Mouse (Mus musculus) left cerebral cortex, adult 8-10 months (tissue): Measurements from ENCODE around the gene Ctnnb1. TPM values are rescaled to one million over a fixed set of nuclear protein-coding genes. Genes with fewer than 3 reads are reported as not detected.
"Not testable (repeated sequence)": the region's sequence is repeated elsewhere in the genome, so short reads cannot be mapped to it uniquely, and the experiment has no call there.

Source experiments
- DNase-seq, 2 experiments: peaks; one replicate each; pipeline ENCODE4 v3.0.0; 2022; ENCODE audit warnings: low spot score in 2 of 2
- total RNA-seq, 4 experiments: library from RNA; stranded (reverse); gene quantifications; 2 replicates each; pipeline ENCODE4 v1.2.4; 2022

Gene Ctnnb1
- 100 to 1,000 TPM; 498 to 528 (median 508) TPM for total RNA-seq

DNA sequence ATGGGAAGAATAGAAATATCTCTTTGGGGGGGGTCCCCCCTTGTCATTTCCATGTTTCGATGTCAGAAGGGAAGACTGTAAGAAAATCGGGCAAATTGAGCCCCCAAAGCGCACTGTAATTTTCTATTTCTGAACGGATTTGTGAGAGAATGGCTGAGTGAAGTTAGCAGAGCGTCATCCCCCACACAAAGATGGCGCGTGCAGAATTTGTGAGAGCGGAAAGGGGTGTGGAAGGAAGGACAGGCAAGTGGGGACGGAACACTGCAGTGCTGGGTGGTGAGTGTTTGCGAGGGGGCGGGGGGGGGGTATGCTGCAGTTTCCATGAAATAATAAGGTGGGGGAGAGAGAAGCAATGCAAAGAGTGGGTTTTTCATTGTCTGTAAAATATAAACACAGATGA, at the start of gene Ctnnb1:
Gene Ctnnb1, plus strand, starts transcription at position 136 of the 400 bp plus-strand sequence.
- no peak for DNase-seq

- no peak for DNase-seq
These were observed 48.7 kb upstream of the Ctnnb1 start for GRCm38 (mm10) chr9:120880286-120880685.

GRCm38 (mm10) chr9:120881121-120881520, 47.9 kb upstream of the Ctnnb1 start:
- DNase-seq, result no peak

DNA sequence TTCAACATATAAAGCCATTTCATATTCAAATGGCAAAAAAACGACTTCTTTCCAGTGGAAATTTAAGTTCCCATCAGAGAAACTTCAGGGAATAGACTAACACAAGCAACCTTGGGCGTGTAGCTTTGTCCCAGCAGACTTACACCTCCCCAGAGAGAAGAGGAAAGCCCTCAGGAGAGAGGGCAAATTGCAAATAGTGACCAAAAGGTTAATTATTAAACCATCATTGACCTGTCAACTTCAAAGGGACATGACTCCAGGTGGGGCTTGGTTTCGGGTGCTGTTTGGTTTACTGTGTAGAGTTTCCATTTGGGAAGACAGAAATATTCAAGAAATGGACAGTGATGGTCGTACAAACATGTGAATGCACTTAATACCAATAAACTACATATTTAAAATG, 47.2 kb upstream of the Ctnnb1 start:
- no peak for DNase-seq

DNA sequence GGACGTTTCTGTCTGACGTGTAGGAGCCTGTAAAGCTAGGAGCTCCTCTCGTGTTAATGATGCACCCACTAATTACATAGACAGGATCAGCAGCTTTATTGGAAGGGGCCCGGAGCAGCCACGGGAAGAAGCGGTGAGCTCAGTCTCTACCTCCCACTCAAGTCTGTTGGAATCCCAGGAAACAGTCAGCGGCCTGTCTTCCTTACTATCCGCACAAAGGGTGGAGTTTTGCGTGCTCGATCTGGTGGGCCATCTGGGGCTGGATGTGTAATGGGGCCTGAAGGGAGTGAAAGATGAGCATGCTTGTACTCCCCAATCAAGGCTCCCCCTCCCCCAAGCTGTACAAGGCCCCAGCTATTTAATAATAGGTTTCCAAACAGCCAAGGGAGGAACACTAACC, 44.3 kb upstream of the Ctnnb1 start:
- DNase-seq, result peak in 1 of 2 experiments; percentile 31

DNA sequence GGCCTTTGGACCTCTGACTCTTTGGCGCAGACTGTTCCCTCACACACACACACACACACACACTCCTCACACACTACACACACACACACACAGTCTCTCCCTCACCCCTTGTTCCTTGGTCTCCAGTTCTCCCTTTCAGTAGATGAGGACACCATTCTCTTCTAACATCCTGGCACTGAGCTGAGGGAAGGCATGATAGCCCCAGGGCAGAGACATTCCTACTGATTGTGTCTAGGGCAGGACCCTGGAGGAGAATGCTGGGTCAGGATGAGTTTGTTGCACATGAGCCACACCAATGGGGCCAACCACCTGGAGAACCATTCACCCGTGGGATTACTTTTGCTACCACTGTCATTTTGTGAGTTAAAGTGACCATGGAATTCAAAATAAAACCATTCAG, 41.4 kb upstream of the Ctnnb1 start:
- no peak for DNase-seq

DNA sequence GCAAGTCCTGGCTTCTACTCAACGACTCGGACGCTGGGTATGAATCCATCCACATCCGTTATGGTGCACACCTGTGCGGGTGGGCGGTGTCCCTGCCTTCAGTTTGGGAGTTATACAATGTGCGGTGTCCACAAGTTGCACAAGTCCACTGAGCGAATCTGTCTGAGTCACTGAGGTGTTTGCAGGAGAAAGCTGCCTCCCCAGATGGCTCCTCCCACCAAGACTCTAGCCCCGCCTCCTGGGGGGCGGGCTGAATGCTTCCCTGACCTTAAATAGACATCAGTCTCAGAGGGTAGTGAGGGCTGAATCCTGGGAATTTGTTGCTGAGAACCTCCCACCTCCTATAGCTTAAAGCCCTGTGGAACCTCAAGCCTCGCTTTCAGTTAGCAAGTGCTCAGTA, 35.6 kb upstream of the Ctnnb1 start:
- DNase-seq, result no peak

DNA sequence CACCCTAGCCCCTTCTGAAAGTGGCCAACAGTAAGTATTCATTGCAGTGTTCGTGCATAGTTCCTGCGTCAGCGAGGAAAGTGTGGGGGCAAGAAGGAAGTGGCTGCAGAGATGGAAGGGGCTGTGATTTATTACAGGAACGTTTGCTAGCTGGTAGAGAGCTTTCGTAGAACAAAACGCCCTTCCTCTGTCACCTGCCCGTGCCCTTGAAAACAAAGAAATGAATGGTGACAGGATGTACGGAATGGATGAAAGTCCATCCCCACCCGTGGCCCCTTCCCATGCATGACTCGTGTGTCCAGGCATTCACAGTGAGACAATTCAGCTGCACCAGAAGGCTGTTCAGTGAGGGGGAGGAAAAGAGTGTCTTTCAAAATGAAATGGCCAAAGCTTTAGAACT, 35.0 kb upstream of the Ctnnb1 start:
- DNase-seq, result no peak

DNA sequence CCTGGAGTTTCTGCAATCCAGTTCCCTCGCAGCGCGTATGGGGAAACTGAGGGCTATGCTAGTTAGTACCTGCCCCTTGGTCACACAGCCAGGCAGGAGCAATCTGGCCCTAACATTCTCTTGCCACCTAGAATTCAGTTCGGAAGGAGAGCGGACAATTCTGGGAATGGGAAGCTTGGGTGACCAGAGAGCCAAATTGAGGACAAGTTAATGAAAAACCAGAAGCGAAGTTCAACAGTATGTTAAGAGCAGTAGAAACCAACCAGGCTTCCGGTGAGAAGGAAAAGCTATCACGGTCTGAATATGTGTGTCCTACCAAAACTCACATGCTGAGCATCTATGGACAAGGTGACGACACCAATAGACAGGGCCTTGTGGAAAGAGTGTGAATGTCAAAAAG, 34.6 kb upstream of the Ctnnb1 start:
- no peak for DNase-seq

DNA sequence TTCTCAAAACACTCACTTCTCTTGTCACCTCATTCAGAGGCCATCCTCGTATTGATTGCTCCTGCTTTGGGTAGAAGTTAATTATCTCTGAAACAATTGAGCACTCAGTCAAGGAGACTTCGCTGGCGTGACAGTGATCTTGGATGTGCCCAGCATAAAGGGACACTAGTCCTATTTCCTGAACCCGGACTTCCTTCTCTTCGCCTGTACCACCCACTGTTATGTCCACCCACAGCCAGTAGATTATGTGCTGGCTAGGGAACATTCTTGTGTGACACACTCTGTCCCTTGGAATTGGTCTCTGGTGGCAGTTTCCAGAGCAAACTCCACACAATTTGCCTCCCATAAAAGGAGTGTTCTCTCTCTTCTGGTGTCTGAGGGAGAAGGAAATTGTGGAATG, 32.5 kb upstream of the Ctnnb1 start:
- no peak for DNase-seq

- no peak for DNase-seq
These were observed 31.7 kb upstream of the Ctnnb1 start for GRCm38 (mm10) chr9:120897269-120897668.

- no peak for DNase-seq
These were observed 29.2 kb upstream of the Ctnnb1 start for GRCm38 (mm10) chr9:120899833-120900232.

GRCm38 (mm10) chr9:120900338-120901274, 28.4 kb upstream of the Ctnnb1 start:
- DNase-seq, result no peak

DNA sequence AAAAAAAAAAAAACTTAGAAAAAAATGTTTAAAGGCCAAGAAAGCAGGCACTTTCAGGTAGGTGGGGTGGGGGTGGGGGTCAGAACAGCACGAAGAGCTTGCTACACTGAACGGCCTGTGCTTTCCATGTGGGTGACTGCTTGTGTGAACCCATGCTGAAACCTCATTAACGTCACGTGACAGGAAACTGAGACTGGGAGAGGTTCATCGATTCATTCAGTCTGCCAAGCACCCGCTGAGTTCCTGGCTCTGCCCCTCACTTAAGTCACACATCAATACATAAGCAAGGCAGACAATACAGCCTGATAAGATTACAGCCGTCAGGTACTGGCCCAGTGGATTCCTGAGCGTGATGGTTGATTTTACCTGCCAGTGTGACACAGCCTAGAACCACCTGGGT, 26.5 kb upstream of the Ctnnb1 start:
- DNase-seq, result no peak

- DNase-seq, result no peak
These were observed 20.6 kb upstream of the Ctnnb1 start for GRCm38 (mm10) chr9:120908461-120908860.

DNA sequence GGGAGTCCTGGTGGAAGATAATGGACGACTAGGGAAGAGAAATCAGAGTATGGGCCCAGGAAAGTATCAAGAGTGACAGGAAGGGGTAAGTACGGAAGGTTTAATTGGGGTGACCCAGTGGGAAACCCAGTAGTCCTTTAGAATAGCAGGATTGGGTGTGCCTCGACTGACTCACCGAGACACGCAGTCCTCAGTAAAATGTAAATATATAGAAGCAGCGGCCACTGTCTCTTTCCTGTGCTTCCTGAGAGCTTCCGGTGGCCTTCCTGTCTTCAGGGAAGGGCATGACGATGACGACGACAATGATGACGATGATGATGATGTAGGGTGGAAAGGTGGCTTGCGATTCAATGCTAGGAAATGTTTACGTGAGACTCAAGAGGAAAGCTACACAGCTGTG, 15.9 kb upstream of the Ctnnb1 start:
- DNase-seq, result no peak

- no peak for DNase-seq
These were observed 14.6 kb upstream of the Ctnnb1 start for GRCm38 (mm10) chr9:120914429-120914828.

DNA sequence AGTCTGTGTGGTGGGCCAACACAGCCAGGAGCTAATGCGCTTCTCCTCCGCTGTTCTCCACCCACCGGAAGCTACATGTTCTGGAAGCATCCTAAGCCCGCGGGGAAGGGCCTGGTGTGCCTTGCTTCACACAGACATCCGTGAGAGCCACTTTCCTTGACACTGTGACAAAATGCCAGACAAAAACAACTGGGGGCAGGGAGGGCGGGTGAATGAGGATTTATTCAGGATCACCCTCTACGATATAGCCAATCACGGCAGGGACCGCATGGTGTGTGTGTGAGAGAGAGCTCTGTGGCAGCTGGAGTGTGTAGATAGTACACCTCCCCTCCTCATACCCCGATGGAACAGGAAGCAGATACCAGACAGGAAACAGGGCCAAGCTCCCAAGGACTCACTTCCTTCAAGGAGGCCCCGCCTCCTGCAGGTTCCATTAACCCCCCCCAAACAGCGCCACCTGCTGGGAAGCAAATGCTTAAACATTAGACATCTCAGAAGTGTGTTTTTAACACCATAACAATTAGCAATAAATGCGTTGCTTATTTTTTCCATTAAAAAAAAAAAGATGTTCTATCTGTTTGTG, 14.0 kb upstream of the Ctnnb1 start:
- no peak for DNase-seq

DNA sequence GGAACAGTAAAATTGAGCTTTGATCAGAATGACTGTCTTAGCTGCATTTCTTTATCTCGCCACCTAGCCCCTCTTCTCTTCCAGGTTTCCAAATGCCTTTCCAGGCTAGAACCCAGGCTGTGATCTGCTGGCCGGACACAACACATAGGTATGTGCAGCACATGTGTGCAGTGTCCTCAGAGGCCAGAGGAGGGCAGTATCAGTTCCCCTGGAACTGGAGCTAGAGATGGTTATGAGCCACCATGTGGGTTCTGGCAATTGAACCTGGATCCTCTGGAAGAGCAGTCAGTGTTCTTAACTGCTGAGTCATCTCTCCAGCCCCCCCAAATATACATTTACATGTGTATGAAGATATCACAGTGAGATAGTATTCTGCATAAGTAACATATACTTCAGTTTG, 11.4 kb upstream of the Ctnnb1 start:
- DNase-seq, result not testable (repeated sequence)

DNA sequence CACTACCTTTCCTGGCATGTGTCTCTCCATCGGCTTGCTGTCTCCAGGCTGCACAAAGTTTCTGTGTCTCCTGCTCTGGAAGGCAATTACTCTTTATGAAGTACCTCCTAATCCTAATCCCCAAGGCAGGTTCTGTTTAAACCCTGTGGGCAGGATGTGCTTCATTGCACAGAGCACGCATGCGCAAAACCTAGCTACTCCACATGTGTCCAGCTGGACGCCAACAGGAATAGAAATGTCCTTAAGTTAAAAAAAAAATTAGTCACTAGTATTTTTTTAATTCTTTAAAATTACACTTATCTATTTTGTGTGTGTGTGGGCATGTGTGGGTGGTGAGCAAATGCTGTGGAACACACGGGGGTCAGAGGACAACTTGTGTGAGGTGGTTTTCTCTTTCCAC, 10.8 kb upstream of the Ctnnb1 start:
- DNase-seq, result no peak

- peak in 1 of 2 experiments; percentile 18 for DNase-seq
These were observed 10.4 kb upstream of the Ctnnb1 start for GRCm38 (mm10) chr9:120918642-120919041.

DNA sequence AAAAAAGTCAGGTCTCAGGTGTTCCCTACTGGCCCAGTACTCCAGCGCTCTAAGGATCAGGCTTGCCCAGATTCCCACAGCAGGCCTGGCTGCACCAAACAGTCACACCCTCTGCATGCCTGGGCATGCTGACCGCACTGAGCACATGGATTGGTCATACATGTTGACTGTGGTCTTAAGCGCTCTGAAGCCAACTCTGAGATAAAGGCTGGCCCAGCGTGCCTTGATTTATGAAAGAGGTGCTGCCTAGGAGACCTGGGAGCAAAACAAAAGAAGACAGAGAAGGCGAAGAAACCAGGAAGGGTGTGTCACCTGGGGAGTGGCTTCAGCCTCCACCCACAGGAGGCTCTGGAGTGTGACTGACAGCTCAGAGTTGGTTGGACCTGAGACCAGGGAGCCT, 9.9 kb upstream of the Ctnnb1 start:
- no peak for DNase-seq

- no peak for DNase-seq
These were observed 2.9 kb upstream of the Ctnnb1 start for GRCm38 (mm10) chr9:120926126-120926525.
